Mouse (Mus musculus) bone marrow macrophage, adult 2 months (primary cell): Measurements from ENCODE around the gene Cntd1. TPM values are rescaled to one million over a fixed set of nuclear protein-coding genes. Genes with fewer than 3 reads are reported as not detected.
A peak's percentile ranks its signal among the peaks of the same experiment; 100 is the strongest.

Source experiments
- H3K27ac ChIP-seq: 2 replicates; pipeline ENCODE4 v1.5.1; 2012; ENCODE audit warnings: low read depth, low read length; ENCODE audit not compliant: insufficient read depth
- H3K4me1 ChIP-seq: 2 replicates; pipeline ENCODE4 v1.6.1; 2012; ENCODE audit warnings: low read length; ENCODE audit not compliant: control insufficient read depth, insufficient read depth
- H3K4me3 ChIP-seq: 2 replicates; pipeline ENCODE4 v1.5.1; 2012; ENCODE audit warnings: mild to moderate bottlenecking, low read length, moderate library complexity; ENCODE audit not compliant: insufficient read depth
- CTCF ChIP-seq: IDR thresholded peaks from 2 replicates; pipeline ENCODE4 v1.5.1; 2012; ENCODE audit warnings: low read depth, mild to moderate bottlenecking, low read length, moderate library complexity
- POLR2A ChIP-seq: IDR thresholded peaks from 2 replicates; pipeline ENCODE4 v1.6.1; 2012; ENCODE audit warnings: mild to moderate bottlenecking, low read depth, low read length, borderline replicate concordance
- polyA plus RNA-seq: library from polyadenylated mRNA; stranded (reverse); fragments of >200 nt; gene quantifications from 2 replicates; pipeline ENCODE4 v1.2.4, GENCODE M21; 2012; ENCODE audit not compliant: missing spikeins, insufficient read depth, insufficient read length

Gene Cntd1
- polyA plus RNA-seq, 1 experiment: 1.0 TPM

DNA sequence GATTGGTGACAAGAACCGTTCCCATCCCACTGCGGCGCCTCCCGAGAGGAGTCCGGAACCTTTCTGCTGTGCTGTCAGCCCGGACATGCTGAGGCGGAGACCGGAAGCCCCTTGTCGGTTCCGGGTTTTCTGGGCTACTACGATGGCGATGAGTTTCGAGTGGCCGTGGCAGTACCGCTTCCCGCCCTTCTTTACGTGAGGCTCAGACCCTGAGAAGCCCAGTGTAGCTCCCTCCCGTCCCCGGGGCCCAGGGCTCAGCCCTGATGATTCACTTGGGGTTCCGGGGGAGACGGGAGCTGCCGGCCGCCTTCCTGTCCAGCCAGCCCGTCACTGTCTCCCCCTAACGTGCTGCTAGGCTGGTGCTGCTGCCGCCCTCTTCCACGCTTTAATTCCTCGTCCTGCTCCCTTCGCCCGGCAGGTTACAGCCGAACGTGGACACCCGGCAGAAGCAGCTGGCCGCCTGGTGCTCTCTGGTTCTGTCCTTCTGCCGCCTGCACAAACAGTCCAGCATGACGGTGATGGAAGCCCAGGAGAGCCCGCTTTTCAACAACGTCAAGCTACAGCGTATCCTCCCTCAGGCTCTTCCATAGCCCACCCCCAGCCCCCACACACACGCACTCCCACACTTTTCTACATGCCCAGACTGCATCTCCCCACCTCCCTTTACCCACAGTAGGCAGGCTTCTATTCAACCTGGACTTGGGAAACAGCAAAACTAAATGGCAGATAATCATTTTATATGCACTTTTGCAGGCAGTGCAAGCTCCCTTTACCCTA, 25.0 kb upstream of the Cntd1 start, which contains the start of gene Vps25:
TSS of gene Vps25 (plus strand) at position 95 of the 777 bp plus-strand sequence.
- H3K4me1 ChIP-seq: no peaks in the 10 kb centered on the region; the same call in 1 of the 2 replicates

GRCm38 (mm10) chr11:101255826-101256775, 22.7 kb upstream of the Cntd1 start:
- Histone ChIP-seq H3K4me3 (no peak overlapping the region), H3K4me1 (no peaks in the 10 kb centered on the region; the same call in 1 of the 2 replicates), H3K27ac (no peak overlapping the region)
- no peak for TF ChIP-seq CTCF
- TF ChIP-seq POLR2A: no peak

More for the DNA sequence above, 25.0 kb upstream of the Cntd1 start, which contains the start of gene Vps25:
- TF ChIP-seq POLR2A (0 out of 2 replicates have a peak, but pooled peaks have one; percentile 40), CTCF (0 out of 2 replicates have a peak, but pooled peaks have one; percentile 12)
- H3K27ac ChIP-seq: peak within 1 kb of the TSS; percentile 73
- peak within 1 kb of the TSS; percentile 98 for H3K4me3 ChIP-seq

- Histone ChIP-seq H3K4me3 (no peak overlapping the region), H3K27ac (no peak overlapping the region), H3K4me1 (no peaks in the 10 kb centered on the region; the same call in 1 of the 2 replicates)
- TF ChIP-seq CTCF (no peak), POLR2A (no peak)
Measured at GRCm38 (mm10) chr11:101259261-101259712, 19.5 kb upstream of the Cntd1 start.

- Histone ChIP-seq H3K4me1 (no peaks in the 10 kb centered on the region), H3K27ac (no peak within 1 kb of the TSS), H3K4me3 (peak within 1 kb of the TSS; percentile 58)
- TF ChIP-seq POLR2A (no peak; the same call in 1 of the 2 replicates), CTCF (no peak)
Measured at GRCm38 (mm10) chr11:101259948-101260825, 18.6 kb upstream of the Cntd1 start, which contains the start of gene Wnk4. Wnk4 (plus strand) TSS chr11:101260567.

DNA sequence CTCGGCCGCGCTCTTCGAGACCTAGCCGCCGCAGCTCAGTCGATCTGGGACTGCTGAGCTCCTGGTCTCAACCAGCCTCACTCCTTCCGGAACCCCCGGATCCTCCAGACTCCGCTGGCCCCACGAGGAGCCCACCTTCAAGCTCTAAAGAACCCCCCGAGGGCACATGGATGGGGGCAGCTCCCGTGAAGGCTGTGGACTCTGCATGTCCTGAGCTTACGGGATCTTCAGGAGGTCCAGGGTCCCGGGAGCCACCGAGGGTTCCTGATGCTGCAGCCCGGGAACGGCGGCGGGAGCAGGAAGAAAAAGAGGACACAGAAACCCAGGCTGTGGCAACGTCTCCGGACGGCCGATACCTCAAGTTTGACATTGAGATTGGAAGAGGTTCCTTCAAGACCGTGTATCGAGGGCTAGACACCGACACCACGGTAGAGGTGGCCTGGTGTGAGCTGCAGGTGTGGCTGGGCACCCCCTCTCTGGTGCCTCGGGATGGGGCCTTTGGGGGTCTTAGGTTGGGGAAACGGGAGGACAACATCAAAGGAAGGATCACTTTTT, 17.9 kb upstream of the Cntd1 start:
- Histone ChIP-seq H3K27ac (no peak overlapping the region), H3K4me3 (peak overlapping the region; percentile 58), H3K4me1 (no peaks in the 10 kb centered on the region)
- TF ChIP-seq CTCF: no peak
- TF ChIP-seq POLR2A: no peak

GRCm38 (mm10) chr11:101262272-101262967, 16.4 kb upstream of the Cntd1 start:
- TF ChIP-seq CTCF (no peak), POLR2A (no peak)
- H3K4me1 ChIP-seq: no peaks in the 10 kb centered on the region
- no peak overlapping the region for H3K4me3 ChIP-seq
- H3K27ac ChIP-seq: no peak overlapping the region

DNA sequence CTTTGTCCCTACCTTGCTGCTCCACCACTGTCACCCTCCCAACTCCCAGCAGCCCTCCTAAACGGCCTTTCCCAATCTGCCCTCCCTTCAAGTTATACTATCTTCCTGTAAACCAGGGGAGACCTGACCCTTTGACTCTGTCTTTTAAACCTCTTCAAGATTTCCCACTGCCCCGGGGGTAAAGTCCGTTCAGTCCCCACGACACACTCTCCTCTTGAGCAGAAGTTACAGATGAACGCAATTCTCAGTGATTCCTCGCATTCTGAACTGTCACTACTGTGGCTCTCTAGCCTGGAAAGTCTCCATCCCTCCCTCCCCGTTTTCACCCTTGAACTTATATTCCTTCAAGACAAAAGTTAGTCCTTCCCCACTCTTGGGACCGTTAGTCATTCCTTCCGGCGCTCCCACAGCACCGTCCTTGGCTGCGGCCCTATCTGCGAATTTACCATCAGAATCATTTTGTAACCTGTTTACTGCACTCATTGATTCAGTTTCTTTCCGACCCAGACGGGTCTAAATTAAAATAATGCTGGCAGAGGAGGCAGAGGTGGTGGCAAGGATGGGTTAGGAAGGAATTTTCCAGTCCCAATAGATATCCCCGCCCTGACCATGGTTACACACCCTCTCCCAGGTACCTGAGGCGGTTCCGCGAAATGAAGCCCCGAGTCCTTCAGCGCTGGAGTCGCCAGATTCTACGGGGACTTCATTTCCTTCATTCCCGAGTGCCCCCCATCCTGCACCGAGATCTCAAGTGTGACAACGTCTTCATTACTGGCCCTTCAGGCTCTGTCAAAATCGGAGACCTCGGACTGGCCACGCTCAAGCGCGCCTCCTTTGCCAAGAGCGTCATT, 15.4 kb upstream of the Cntd1 start:
- TF ChIP-seq POLR2A: no peak
- no peak for TF ChIP-seq CTCF
- H3K4me3 ChIP-seq: no peak overlapping the region
- H3K4me1 ChIP-seq: no peaks in the 10 kb centered on the region
- no peak overlapping the region for H3K27ac ChIP-seq
